29 mouse cellular contexts compared by ENCODE assay signal in genomic region chr10:99050093-99050492, GRCm38 (mm10). TPM values are rescaled to one million over a fixed set of nuclear protein-coding genes. Genes with fewer than 3 reads are reported as not detected.
DNase-seq lines count a peak whose midpoint lies in the region; ATAC-seq lines count a peak whose summit lies in the region.
"Had no signal": no experiment of that assay in that cellular context is flagged by ENCODE, and none has a peak within 500 bp of the region (broad histone marks: within the 10 kb centered on the region; RNA-seq: fewer than 3 reads in every experiment).

No protein-coding gene starts in this region.

- no peak overlapping the region for H3K27ac ChIP-seq in midbrain, embryonic 11.5 days (ENCODE audit: low read depth, low read length)
- no peak overlapping the region for H3K27ac ChIP-seq in midbrain, embryonic 10.5 days (replicated peaks)
- H3K27ac ChIP-seq: embryonic facial prominence, embryonic 10.5 days; embryonic facial prominence, embryonic 15.5 days; forebrain, embryonic 15.5 days; heart, adult 2 months; hindbrain, embryonic 13.5 days; kidney, postnatal 0 days; liver, embryonic 15.5 days; macrophage; stomach, postnatal 0 days had no signal

- no peaks in the 10 kb centered on the region for H3K9me3 ChIP-seq in midbrain, embryonic 11.5 days (ENCODE audit: control insufficient read depth, low read length)
- no peaks in the 10 kb centered on the region for H3K9me3 ChIP-seq in midbrain, embryonic 10.5 days (replicated peaks)
- H3K9me3 ChIP-seq: embryonic facial prominence, embryonic 10.5 days; embryonic facial prominence, embryonic 15.5 days; forebrain, embryonic 15.5 days; heart, embryonic 12.5 days; hindbrain, embryonic 13.5 days; liver, embryonic 15.5 days had no signal

- H3K4me2 ChIP-seq in midbrain, embryonic 11.5 days, result no peak overlapping the region
- H3K4me2 ChIP-seq: embryonic facial prominence, embryonic 15.5 days; forebrain, embryonic 15.5 days; heart, embryonic 12.5 days; hindbrain, embryonic 13.5 days; liver, embryonic 15.5 days; lung, embryonic 14.5 days had no signal

- no peak overlapping the region for H3K4me3 ChIP-seq in midbrain, embryonic 11.5 days (ENCODE audit: low read depth, low read length)
- no peak overlapping the region for H3K4me3 ChIP-seq in midbrain, embryonic 10.5 days
- H3K4me3 ChIP-seq: embryonic facial prominence, embryonic 10.5 days; embryonic facial prominence, embryonic 15.5 days; forebrain, embryonic 15.5 days; heart, adult 2 months; heart, embryonic 12.5 days; hindbrain, embryonic 13.5 days; liver, embryonic 15.5 days had no signal

- 89% methylated on average over 7 of the region's 7 CpGs for WGBS in midbrain, embryonic 11.5 days
- WGBS in midbrain, embryonic 10.5 days, result 91% methylated on average over 7 of the region's 7 CpGs

- ATAC-seq in midbrain, embryonic 11.5 days (ENCODE audit: low FRiP score), result no peak
- ATAC-seq: CD4-positive, CD25-positive, alpha-beta regulatory T cell, adult 4 months; forebrain, embryonic 15.5 days; intestine, embryonic 16.5 days; midbrain, embryonic 16.5 days had no signal

- no peaks in the 10 kb centered on the region for H3K27me3 ChIP-seq in midbrain, embryonic 11.5 days (ENCODE audit: control insufficient read depth, insufficient read depth, low read length)
- no peaks in the 10 kb centered on the region for H3K27me3 ChIP-seq in midbrain, embryonic 10.5 days (ENCODE audit: low read depth, poor library complexity, severe bottlenecking)
- H3K27me3 ChIP-seq: embryonic facial prominence, embryonic 15.5 days; forebrain, embryonic 15.5 days; heart, embryonic 12.5 days; hindbrain, embryonic 13.5 days; liver, embryonic 15.5 days had no signal

- no peaks in the 10 kb centered on the region for H3K36me3 ChIP-seq in midbrain, embryonic 11.5 days (ENCODE audit: control insufficient read depth, insufficient read depth, low read length)
- no peaks in the 10 kb centered on the region for H3K36me3 ChIP-seq in midbrain, embryonic 10.5 days
- H3K36me3 ChIP-seq: embryonic facial prominence, embryonic 10.5 days; embryonic facial prominence, embryonic 15.5 days; forebrain, embryonic 15.5 days; heart, embryonic 12.5 days; hindbrain, embryonic 13.5 days; liver, embryonic 15.5 days had no signal

- peak; percentile 44 for DNase-seq in adrenal gland, adult 2 months
- DNase-seq in adrenal gland, postnatal 10 days, result no peak
- DNase-seq in midbrain, embryonic 11.5 days (ENCODE audit: low spot score, missing footprints), result peak; percentile 54
- DNase-seq in midbrain, embryonic 10.5 days (ENCODE audit: low spot score), result no peak
- peak; percentile 20 for DNase-seq in adrenal gland, adult 8-10 months
- peak; percentile 39 for DNase-seq in fat pad, adult 2 months (ENCODE audit: extremely low read depth, low read depth, low spot score)
- no peak for DNase-seq in embryo, embryonic 10 days (ENCODE audit: low spot score)
- DNase-seq: cerebellum, adult 18-20 months; cerebellum, postnatal 10 days; gastrocnemius, postnatal 25 days; heart, adult 2 months; heart, postnatal 4 days; kidney, adult 8-10 months; lung, embryonic 14.5 days; right cerebral cortex, postnatal 4 days; thymus, adult 18-20 months; thymus, postnatal 25 days had no signal

- H3K9ac ChIP-seq in midbrain, embryonic 11.5 days (ENCODE audit: low read length), result no peak overlapping the region
- H3K9ac ChIP-seq: embryonic facial prominence, embryonic 15.5 days; forebrain, embryonic 15.5 days; heart, embryonic 12.5 days; hindbrain, embryonic 13.5 days; liver, embryonic 15.5 days; lung, embryonic 14.5 days had no signal

- H3K4me1 ChIP-seq in midbrain, embryonic 11.5 days (ENCODE audit: control insufficient read depth, insufficient read depth, low read length), result no peaks in the 10 kb centered on the region
- no peaks in the 10 kb centered on the region for H3K4me1 ChIP-seq in midbrain, embryonic 10.5 days
- H3K4me1 ChIP-seq: embryonic facial prominence, embryonic 10.5 days; embryonic facial prominence, embryonic 15.5 days; forebrain, embryonic 15.5 days; heart, embryonic 12.5 days; hindbrain, embryonic 13.5 days; liver, embryonic 15.5 days had no signal

RNA-seq across cellular contexts. Expression of gene Poc1b, which starts 56.7 kb away (rescaled TPM):
- total RNA-seq in adrenal gland, adult 2 months (2021), result 10 to 100 TPM; 13.5 to 17.0 TPM
- polyA plus RNA-seq in adrenal gland, adult 2 months (2012; rRNA removed), result 3.7 and 3.8 TPM in 2 replicates
- total RNA-seq in adrenal gland, postnatal 10 days (2021), result 10 to 100 TPM; 10.3 to 12.6 TPM
- 37.2 and 38.6 TPM in 2 replicates for polyA plus RNA-seq in midbrain, embryonic 11.5 days (2014; fragmentation: Nextera tagmentation; extraction: Ambion mirVana)
- polyA plus RNA-seq in midbrain, embryonic 10.5 days (2016; fragmentation: Nextera tagmentation; extraction: Ambion mirVana), result 28.3 and 32.6 TPM in 2 replicates
- total RNA-seq in adrenal gland, adult 8-10 months (2022), result 10 to 100 TPM; 12.4 to 23.8 (median 18.0) TPM

RNA-seq across cellular contexts. Expression of gene Galnt4, which starts 57.9 kb away (rescaled TPM):
- 1 to 10 TPM; 5.6 to 7.0 TPM for total RNA-seq in adrenal gland, adult 2 months (2021)
- polyA plus RNA-seq in adrenal gland, adult 2 months (2012; rRNA removed), result 0.35 and 0.83 TPM in 2 replicates
- 1 to 10 TPM; 7.1 to 7.5 TPM for total RNA-seq in adrenal gland, postnatal 10 days (2021)
- 3.3 and 4.3 TPM in 2 replicates for polyA plus RNA-seq in midbrain, embryonic 11.5 days (2014; fragmentation: Nextera tagmentation; extraction: Ambion mirVana)
- polyA plus RNA-seq in midbrain, embryonic 10.5 days (2016; fragmentation: Nextera tagmentation; extraction: Ambion mirVana), result 3.5 and 3.6 TPM in 2 replicates
- 1 to 10 TPM; 7.0 to 7.6 (median 7.2) TPM for total RNA-seq in adrenal gland, adult 8-10 months (2022)

Comparison
In these comparisons a context has a peak if more than half of its experiments do, and no peak if none do; other contexts are left out.
1. DNase-seq: peak in adrenal gland, adult 2 months (single experiment), midbrain, embryonic 11.5 days (single experiment), adrenal gland, adult 8-10 months (single experiment) and fat pad, adult 2 months (single experiment); none in adrenal gland, postnatal 10 days (single experiment), midbrain, embryonic 10.5 days (single experiment) and embryo, embryonic 10 days (single experiment).